Mouse (Mus musculus) retina, postnatal 7 days (tissue): Measurements from ENCODE around the gene Acvr1.
A peak's percentile ranks its signal among the peaks of the same experiment; 100 is the strongest.

Source experiments
- DNase-seq: peaks from one replicate; pipeline ENCODE4 v3.0.0-alpha.2; 2012; ENCODE audit warnings: low read depth, low spot score

Gene Acvr1

GRCm38 (mm10) chr2:58557045-58557845, 9.7 kb downstream of the Acvr1 start:
- DNase-seq, result no peak

DNA sequence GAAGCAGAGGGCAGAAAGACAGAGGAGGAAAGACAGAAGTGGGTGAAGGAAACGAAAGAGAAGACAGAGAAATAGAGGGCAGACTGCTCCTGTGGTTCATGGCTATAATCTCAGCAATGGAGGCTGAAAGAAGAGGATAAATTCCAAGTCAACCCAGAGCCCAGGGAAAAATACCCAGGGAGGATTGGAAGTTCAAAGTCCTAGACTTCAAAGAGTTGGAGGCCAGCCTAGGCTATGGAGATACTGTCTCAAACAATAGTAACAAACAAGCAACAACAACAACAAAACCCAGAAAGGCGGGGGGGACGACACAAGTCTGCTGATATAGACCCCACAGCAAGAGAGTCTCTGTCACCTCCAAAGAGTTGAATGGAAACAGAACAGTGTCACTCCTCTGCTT, 14.7 kb downstream of the Acvr1 start:
- DNase-seq, result no peak

GRCm38 (mm10) chr2:58551866-58552265, 15.1 kb downstream of the Acvr1 start:
- DNase-seq, result no peak

DNA sequence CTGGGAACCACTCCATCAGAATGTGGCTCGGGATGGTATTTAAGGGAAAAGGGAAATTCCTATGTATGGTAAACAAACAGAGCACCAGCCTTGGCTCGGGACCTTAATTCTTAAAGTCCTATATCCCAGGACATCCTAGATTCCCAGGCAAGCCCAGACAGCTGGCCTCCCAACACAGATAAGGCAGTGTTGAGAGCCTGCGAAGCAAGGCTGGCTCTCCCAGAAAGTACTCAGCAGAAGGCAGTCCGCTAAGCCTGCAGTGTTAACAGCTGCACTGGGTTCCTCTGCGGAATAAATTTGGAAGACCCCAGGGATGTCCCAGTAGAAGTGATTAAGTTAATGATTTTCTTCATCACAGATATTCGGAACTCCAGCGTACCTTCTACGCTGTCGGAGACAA, 16.5 kb downstream of the Acvr1 start:
- DNase-seq, result no peak

- no peak for DNase-seq
Observed at GRCm38 (mm10) chr2:58549960-58550359, 17.0 kb downstream of the Acvr1 start.

DNA sequence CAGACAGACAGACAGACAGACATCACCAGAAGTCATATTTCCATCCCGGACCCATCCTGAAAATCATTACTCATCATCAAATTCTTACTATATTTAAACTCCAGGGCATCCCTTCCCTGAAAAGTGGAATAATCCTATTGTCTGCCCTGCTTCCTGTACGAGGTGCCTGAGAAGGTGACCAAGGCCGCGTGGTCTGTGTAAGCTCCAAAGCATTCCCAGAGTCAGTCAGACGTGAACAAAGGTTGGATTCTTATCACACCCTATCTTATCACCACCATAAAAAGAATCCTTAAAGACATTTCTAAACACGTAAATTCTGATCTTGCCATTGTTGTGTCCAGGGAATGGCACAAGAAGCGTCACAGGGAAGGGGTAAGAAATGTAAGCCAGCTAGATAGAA, 18.0 kb downstream of the Acvr1 start:
- DNase-seq, result no peak

- no peak for DNase-seq
Observed at GRCm38 (mm10) chr2:58546264-58546663, 20.7 kb downstream of the Acvr1 start.

- DNase-seq, result no peak
Observed at GRCm38 (mm10) chr2:58544368-58544767, 22.6 kb downstream of the Acvr1 start.

DNA sequence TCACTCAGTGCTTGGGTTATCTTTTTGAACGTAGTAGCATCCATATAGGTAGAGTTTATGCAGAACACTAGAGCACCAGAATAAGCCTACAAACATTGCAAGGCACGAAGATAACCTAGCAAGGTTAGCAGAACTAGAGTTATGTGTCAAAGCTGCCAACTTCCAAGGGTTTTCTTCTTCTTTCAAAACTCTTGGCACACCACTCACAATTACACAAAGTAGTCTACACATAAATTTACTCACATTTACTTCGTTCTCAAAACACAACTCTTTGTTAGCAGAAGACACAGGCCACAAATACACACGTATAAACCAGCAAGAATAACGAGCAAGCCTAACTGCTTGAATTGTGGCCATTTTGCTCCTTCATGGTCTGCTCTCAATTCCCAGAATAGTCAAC, 23.7 kb downstream of the Acvr1 start:
- DNase-seq, result no peak

- DNase-seq, result peak; percentile 55
Observed at GRCm38 (mm10) chr2:58538196-58538595, 28.8 kb downstream of the Acvr1 start.

GRCm38 (mm10) chr2:58536796-58537195, 30.2 kb downstream of the Acvr1 start:
- no peak for DNase-seq

- DNase-seq, result no peak
Observed at GRCm38 (mm10) chr2:58535233-58535632, 31.7 kb downstream of the Acvr1 start.

DNA sequence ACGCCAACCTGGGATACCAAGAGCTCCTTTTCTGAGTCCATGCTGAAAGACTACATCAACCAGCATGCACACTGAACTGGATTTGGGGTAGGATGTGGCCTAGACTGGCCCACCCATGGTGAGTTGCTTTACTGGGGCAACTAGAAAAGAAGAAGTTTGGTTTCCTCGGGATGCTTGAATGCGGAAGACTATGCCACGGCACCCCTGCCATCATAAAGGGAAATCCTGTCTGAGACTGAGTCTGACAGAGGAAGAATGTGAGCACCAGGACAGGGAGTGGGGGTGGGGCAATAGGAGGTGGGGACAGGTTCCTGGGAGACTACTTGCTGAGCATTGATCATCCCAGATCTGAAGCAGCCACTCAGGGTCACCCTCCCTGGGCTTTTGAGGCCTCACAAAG, 32.6 kb downstream of the Acvr1 start:
- DNase-seq, result no peak

GRCm38 (mm10) chr2:58533521-58534001, 33.4 kb downstream of the Acvr1 start:
- DNase-seq, result no peak

- peak; percentile 24 for DNase-seq
Observed at GRCm38 (mm10) chr2:58532260-58532850, 34.6 kb downstream of the Acvr1 start.

GRCm38 (mm10) chr2:58530521-58530920, 36.4 kb downstream of the Acvr1 start:
- no peak for DNase-seq

- no peak for DNase-seq
Observed at GRCm38 (mm10) chr2:58529860-58530440, 37.0 kb downstream of the Acvr1 start.

- no peak for DNase-seq
Observed at GRCm38 (mm10) chr2:58529384-58529783, 37.6 kb downstream of the Acvr1 start.

- no peak for DNase-seq
Observed at GRCm38 (mm10) chr2:58527786-58528185, 39.2 kb downstream of the Acvr1 start.

DNA sequence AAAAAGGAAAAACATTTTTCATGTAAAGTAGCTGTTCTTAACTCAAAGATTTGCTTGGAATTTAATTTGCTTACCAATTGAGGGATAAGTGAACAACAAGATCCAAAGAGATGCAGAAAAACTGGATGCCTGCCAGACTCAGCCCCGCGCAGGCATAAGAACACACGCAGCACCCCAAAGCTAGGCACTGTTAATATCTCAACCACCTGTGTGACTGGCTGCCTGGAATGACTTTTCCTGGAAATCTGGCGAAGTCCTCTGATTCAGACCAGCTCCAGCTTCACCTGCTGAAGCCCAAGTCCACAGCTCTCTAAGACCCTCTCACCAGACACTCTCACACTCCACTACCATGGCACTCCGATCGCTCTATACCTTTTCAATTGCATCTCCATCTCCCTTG, 42.6 kb downstream of the Acvr1 start:
- no peak for DNase-seq

- DNase-seq, result no peak
Observed at GRCm38 (mm10) chr2:58523894-58524293, 43.1 kb downstream of the Acvr1 start.

- no peak for DNase-seq
Observed at GRCm38 (mm10) chr2:58523097-58523496, 43.9 kb downstream of the Acvr1 start.

DNA sequence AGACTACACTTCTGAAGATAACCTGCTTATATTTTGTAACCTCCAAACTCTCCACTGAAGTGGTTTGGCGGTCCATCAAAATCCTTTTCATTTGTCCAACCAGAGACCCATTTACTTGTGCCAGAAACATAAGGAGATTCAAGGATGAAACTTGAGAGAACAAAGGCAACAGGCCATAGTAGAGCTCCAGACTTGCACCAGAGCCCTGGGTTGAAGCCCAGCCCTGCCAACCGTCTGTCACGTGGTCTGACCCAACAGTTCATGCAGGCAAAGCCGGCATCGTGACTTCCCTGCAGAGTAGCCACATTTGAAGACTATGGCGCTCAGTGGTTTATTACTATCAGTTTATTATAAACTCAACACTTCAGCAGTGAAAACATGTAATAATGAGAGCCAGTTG, 45.3 kb downstream of the Acvr1 start:
- DNase-seq, result no peak
